Mouse (Mus musculus) spleen, embryonic (tissue): ENCODE measurements around the gene Tyw1.

Source experiments
- CTCF ChIA-PET: fragments of 350-600 bp; sonication (Branson Sonifier 250); formaldehyde crosslinking; loops from one replicate; lab custom pipeline; 2022; lab: Charles Lee

Gene Tyw1

GRCm38 (mm10) chr5:130313488-130313887, 58.1 kb downstream of the Tyw1 start:
- CTCF ChIA-PET: interaction anchor here (0.7 kb wide), 1 partner anchor 35 kb away, joined by 15 read pairs; no protein-coding TSS in a partner anchor

GRCm38 (mm10) chr5:130314926-130315325, 59.5 kb downstream of the Tyw1 start:
- CTCF ChIA-PET: no interaction called here

DNA sequence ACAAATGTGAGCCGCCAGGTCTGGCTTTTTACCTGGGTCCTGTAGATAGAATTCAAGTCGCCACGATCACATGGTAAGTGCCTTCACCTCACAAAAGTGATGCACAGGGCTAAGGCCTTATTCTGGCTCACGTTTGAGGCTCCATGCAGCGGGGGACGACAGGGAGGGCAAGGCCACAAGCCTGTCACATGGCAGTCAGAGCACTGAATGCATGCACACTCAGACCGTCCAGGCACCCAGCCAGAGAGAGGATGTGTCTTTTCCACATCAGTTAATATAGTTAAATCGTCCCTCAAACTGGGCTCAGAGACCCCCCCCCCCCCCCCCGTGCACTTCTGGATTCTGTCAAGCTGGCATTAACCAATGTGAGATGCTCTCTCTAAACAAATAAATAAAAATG, 60.9 kb downstream of the Tyw1 start:
- CTCF ChIA-PET: no interaction called here

DNA sequence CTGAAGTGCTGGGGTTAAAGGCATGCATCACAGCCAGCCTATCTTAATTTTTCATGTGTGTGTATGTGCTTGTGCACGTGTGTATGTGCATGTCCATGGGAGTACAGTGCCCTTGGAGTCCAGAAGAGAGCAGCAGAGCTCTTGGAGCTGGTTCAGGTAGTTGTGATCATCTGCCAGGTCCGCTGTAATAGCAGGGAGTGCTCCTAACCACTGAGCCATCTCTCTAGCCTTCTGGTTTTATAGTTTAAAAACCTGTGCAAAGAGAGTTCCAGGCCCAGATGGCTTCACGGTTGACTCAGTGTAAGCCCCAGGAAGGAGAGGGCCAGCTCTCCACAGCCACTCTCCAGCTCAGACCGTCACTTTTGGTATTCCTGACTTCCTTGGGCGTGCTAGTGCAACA, 64.4 kb downstream of the Tyw1 start:
- CTCF ChIA-PET: no interaction called here

GRCm38 (mm10) chr5:130320485-130320884, 65.1 kb downstream of the Tyw1 start:
- CTCF ChIA-PET: no interaction called here

DNA sequence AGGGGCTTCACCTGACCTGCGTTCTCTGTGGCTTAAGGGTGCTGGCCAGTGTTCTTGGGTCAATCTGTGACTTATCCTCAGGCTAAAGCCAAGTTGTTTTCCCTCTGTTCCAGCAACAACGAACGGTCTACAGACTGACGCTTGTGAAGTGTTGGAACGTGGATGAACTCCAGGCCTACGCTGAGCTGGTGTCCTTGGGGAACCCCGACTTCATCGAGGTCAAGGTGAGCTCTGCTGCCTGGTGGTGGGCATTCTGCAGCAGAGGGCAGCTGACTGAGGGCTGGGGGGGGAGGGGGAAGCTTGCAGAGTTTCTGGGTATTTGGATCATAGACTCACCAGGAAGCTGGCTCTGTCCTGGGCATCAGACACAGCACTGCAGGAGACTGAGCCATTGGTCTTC, 70.1 kb downstream of the Tyw1 start:
- CTCF ChIA-PET: no interaction called here

DNA sequence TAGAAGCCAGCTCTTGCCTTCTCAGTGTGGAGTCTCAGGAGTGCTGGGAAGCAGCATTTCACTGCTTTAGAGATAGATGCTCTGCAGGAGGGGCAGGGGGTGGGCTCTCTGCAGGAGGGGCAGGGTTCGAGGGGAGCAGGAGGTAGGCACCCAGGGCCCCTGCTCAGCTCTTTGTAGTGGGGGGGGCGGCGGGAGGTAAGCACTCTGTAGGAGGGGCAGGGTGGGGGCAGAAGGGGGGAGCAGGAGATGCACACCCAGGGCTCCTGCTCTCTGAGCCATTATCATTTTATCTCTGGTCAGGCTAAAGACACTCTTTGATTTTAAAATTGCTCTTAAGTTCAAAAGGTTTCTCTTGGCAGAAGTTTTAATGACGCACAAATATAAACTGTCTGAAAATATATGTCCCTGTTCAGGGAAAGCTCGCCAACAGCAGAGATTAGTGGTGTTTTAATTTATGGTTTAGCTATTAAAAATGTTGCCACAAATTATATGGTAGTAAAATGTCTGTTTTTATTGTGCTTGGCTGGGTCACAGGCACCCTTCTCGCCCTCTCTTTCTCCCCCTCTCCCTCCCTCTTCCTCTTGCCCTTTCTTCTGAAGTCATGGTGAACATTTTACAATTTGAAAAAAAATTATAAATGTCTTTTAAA, 72.3 kb downstream of the Tyw1 start:
- CTCF ChIA-PET: no interaction called here

DNA sequence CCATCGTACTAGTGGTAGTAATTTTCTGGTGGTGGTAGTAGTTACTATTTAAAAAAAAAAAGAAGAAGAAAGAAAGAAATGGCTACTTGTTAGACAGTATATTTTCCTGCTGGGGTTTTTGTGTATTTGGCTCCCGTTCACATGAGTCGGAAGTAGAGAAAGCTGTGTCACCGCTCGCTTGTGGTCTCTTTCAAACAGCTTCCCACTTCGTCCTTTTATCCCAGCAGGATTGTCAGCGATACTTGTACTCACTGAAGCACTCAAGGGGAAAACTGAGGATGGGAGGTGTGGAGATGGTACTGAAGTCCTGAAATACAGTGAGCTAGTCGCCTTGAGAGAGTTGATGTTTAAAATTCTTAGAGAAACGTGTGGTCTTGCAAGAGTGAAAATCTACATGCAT, 72.9 kb downstream of the Tyw1 start:
- CTCF ChIA-PET: no interaction called here

- CTCF ChIA-PET: no interaction called here
Observed at GRCm38 (mm10) chr5:130329889-130330288, 74.5 kb downstream of the Tyw1 start.

DNA sequence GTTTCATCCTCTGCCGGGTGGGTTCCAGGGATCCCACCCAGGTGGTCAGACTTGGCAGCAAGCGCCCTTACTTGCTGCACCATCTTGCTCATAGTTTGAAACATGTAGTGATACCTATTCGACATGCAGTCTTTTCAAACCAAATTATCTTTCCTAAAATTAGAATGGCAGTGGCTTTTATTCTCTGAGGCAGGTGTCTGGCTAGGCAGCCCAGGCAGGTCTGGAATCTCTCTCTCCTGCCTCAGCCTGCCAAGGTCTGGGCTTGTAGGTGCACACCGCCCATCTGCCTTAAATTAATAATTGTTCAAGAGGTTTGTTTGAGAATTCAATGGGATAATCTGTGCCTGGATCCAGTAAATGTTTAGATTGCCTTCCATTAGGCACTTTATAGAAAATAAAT, 75.4 kb downstream of the Tyw1 start:
- CTCF ChIA-PET: no interaction called here

DNA sequence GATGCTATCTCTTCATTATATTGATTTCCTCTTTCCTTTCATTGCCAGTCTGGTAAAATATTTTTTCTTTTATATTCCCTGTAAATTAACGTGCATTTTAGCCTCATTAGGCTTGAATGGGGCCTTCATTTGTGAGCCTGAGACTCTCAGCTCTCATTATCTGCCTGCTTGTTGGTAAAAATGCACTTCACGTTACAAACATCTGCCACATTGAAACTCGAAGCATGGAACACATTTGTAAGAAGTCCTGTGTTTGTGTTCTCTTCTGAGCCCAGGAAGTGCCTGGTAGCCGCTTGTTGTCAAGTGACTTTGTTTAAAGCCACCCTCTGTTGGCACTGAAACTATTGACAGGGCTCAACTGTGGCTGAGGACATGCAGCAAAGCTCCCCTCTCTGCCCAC, 75.8 kb downstream of the Tyw1 start:
- CTCF ChIA-PET: no interaction called here

- CTCF ChIA-PET: interaction anchor here (0.6 kb wide), 2 partner anchors 16 to 57 kb away, joined by 3 to 5 read pairs; no protein-coding TSS in a partner anchor
Observed at GRCm38 (mm10) chr5:130333566-130333965, 78.1 kb downstream of the Tyw1 start.

DNA sequence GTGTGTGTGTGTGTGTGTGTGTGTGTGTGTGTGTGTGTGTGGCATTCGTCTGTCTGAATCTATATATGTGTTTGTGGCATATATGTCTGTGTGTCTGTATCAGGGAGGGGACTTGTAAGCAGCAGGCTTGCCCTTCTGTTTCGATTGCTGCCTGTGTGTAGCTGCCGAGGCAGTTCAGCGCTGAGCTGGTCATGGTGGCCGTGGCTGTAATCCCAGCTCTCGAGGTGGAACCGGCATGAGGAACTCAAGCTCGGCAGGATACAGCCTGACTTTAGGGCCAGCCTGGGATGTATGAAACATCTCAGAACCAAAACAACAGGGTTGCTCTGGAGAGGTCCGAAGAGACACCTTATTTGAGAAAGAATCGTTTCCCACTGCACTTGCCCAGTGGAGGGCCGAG, 78.6 kb downstream of the Tyw1 start:
- CTCF ChIA-PET: no interaction called here

DNA sequence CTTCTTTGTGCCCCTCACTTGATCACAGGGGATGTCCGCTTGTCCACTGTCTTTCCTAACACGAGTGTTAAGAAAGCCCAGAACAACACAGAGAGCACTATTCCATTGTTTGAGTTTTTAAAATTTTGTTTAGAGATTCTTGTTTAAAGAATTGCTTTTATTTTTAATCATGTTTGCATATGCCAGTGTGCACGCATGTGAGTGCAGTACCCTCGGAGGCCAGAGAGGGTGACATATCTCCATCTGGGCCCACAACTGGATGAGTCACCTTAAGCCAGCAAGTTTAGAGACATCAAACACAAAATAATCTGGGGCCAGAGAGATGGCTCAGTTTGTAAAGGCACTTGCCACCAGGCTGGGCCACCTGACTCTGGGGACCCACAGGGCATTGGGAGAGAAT, 80.0 kb downstream of the Tyw1 start:
- CTCF ChIA-PET: no interaction called here

GRCm38 (mm10) chr5:130340656-130341055, 85.2 kb downstream of the Tyw1 start:
- CTCF ChIA-PET: no interaction called here

DNA sequence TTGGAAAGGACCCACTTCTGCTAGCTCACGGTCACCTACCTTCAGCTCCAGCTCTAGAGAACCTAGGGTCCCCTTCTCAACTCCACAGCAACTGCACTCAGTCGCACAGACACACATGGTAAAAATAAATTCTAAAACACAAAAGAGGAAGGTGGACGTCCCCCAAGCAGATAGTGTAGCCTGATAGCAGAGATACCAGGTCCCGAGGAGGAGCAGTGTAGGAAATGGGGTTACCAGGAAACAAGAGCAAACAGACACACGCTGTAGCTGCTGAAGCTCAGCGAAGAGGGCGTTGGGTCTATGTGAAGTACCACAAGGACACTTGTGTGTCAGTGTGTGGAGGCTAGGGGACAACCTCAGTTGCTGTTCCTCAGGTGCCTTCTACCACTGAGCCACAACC, 89.6 kb downstream of the Tyw1 start:
- CTCF ChIA-PET: no interaction called here

- CTCF ChIA-PET: no interaction called here
Observed at GRCm38 (mm10) chr5:130345871-130346270, 90.5 kb downstream of the Tyw1 start.

GRCm38 (mm10) chr5:130355223-130355622, 99.8 kb downstream of the Tyw1 start:
- CTCF ChIA-PET: no interaction called here

- CTCF ChIA-PET: no interaction called here
Observed at GRCm38 (mm10) chr5:130363111-130363510, 107.7 kb downstream of the Tyw1 start.

- CTCF ChIA-PET: no interaction called here
Observed at GRCm38 (mm10) chr5:130363773-130364172, 108.4 kb downstream of the Tyw1 start.

DNA sequence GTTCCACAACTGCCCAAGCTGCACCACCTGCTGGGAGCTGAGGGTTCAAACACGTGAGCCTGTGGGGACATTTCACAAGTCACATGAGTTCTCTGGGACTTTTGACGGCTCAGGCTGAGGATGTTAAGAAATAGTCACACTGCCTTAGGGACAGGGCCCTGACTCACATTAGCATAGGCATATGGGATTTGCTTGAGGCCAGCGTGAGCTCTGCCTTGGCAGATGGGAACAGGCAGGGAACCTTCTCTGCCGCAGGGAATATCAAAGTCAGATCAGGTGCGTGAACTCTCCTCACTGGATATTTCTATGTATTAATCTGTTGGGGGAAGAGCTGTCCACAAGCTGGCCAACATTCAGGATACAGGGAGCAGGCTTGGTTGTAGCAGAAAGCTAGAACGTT, 112.8 kb downstream of the Tyw1 start:
- CTCF ChIA-PET: no interaction called here

GRCm38 (mm10) chr5:130369237-130369636, 113.8 kb downstream of the Tyw1 start, which contains the start of gene Caln1:
TSS of gene Caln1 (plus strand) at chr5:130369455.
- CTCF ChIA-PET: no interaction called here

DNA sequence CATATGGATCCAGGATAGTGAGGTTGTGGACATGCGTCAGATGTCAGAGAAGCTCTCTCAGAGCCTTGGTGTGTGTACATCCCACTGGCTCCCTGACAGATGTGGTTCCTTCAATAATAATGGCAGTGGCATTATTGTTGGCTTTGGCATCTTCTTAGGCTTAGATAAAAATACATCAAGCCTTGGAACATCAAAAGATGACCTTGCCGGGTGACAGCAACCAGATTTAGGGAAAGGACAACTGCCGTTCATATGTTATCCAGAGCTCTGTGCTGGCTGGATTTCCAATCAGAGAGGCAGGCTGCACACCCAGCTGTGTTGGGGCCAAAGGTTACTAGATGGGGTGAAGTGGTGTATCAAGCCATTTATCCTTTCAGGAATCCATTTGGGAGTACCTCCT, 120.0 kb downstream of the Tyw1 start:
- CTCF ChIA-PET: no interaction called here
